Mouse (Mus musculus): ENCODE measurements around the gene Spryd7.
A peak's percentile ranks its signal among the peaks of the same experiment; 100 is the strongest.
"Not testable (repeated sequence)": the region's sequence is repeated elsewhere in the genome, so short reads cannot be mapped to it uniquely, and the experiment has no call there.

Gene Spryd7

GRCm38 (mm10) chr14:61556289-61557147, at the start of gene Spryd7:
Gene Spryd7 (minus strand): TSS chr14:61556886.
- peak; percentile 98 for DNase-seq (ENCODE audit: low read depth, low spot score)

GRCm38 (mm10) chr14:61606088-61606487, 49.4 kb upstream of the Spryd7 start:
- not testable (repeated sequence) for DNase-seq (ENCODE audit: low read depth, low spot score)

GRCm38 (mm10) chr14:61604081-61604480, 47.4 kb upstream of the Spryd7 start:
- DNase-seq (ENCODE audit: low read depth, low spot score) = no peak

GRCm38 (mm10) chr14:61603069-61603755, 46.5 kb upstream of the Spryd7 start:
- DNase-seq (ENCODE audit: low read depth, low spot score) = peak; percentile 90

- no peak for DNase-seq (ENCODE audit: low read depth, low spot score)
Measured at GRCm38 (mm10) chr14:61601348-61601747, 44.7 kb upstream of the Spryd7 start.

- DNase-seq (ENCODE audit: low read depth, low spot score) = peak; percentile 91
Measured at GRCm38 (mm10) chr14:61599057-61599806, 42.5 kb upstream of the Spryd7 start.

- peak; percentile 91 for DNase-seq (ENCODE audit: low read depth, low spot score)
Measured at GRCm38 (mm10) chr14:61597968-61598367, 41.3 kb upstream of the Spryd7 start, which contains the start of gene Trim13. Gene Trim13 (plus strand): TSS chr14:61598247.

GRCm38 (mm10) chr14:61596719-61597426, 40.2 kb upstream of the Spryd7 start:
- no peak for DNase-seq (ENCODE audit: low read depth, low spot score)

- no peak for DNase-seq (ENCODE audit: low read depth, low spot score)
Measured at GRCm38 (mm10) chr14:61589288-61590065, 32.8 kb upstream of the Spryd7 start.

- no peak for DNase-seq (ENCODE audit: low read depth, low spot score)
Measured at GRCm38 (mm10) chr14:61575941-61576340, 19.3 kb upstream of the Spryd7 start.

- no peak for DNase-seq (ENCODE audit: low read depth, low spot score)
Measured at GRCm38 (mm10) chr14:61575066-61575465, 18.4 kb upstream of the Spryd7 start.

GRCm38 (mm10) chr14:61572131-61572530, 15.4 kb upstream of the Spryd7 start:
- DNase-seq (ENCODE audit: low read depth, low spot score) = no peak

GRCm38 (mm10) chr14:61571366-61571765, 14.7 kb upstream of the Spryd7 start:
- DNase-seq (ENCODE audit: low read depth, low spot score) = peak; percentile 79

GRCm38 (mm10) chr14:61569344-61569743, 12.7 kb upstream of the Spryd7 start:
- no peak for DNase-seq (ENCODE audit: low read depth, low spot score)

- DNase-seq (ENCODE audit: low read depth, low spot score) = not testable (repeated sequence)
Measured at GRCm38 (mm10) chr14:61566211-61566610, 9.5 kb upstream of the Spryd7 start.

- DNase-seq (ENCODE audit: low read depth, low spot score) = no peak
Measured at GRCm38 (mm10) chr14:61559856-61560255, 3.2 kb upstream of the Spryd7 start.

GRCm38 (mm10) chr14:61558901-61559300, 2.2 kb upstream of the Spryd7 start:
- DNase-seq (ENCODE audit: low read depth, low spot score) = no peak

GRCm38 (mm10) chr14:61555931-61556288, 776 bp downstream of the Spryd7 start:
- DNase-seq (ENCODE audit: low read depth, low spot score) = no peak

GRCm38 (mm10) chr14:61548614-61549013, 8.1 kb downstream of the Spryd7 start:
- no peak for DNase-seq (ENCODE audit: low read depth, low spot score)

GRCm38 (mm10) chr14:61537772-61538171, 18.9 kb downstream of the Spryd7 start:
- DNase-seq (ENCODE audit: low read depth, low spot score) = not testable (repeated sequence)

All from ES-CJ7 (cell line).